Mouse (Mus musculus): ENCODE results near the gene Numb.

Gene Numb

DNA sequence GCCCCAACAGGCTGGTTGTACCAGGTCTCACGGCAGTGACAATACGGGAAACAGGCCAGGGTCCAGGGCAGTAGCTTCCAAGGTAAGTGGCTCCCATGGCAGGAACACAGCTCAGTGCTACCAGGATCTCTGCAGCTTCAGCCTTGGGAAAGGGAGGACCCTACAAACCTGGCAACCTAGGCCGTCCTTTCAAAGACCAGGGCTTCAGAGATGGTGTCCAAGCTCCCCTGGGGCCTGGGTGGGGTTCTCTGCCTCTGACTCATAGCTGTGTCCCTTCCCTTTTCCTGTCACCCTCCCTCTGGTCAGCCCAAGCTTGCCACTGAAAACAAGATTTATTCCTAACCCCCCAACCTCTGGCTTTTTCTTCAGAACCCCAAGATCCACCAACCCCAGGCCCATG lies 141.6 kb downstream of the Numb start:
- DNase-seq = no peak

DNA sequence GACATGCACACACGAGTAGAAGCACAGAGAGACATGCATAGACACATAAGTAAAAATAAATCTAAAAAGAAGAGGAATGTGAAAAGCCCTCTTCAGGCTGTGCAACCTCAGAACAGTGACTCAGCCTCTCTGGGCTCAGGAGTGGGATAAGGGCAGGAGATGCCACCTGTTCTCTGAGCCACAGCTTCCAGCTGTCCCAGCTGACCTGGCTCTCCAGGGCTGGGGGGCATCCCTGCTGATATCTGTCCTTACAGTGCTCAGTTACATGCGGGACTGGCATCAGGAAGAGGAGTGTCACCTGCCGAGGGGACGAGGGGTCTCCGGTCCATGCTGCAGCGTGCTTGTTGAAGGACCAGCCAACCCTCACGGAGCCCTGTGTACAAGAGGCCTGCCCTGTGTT lies 145.0 kb downstream of the Numb start:
- DNase-seq = no peak

DNA sequence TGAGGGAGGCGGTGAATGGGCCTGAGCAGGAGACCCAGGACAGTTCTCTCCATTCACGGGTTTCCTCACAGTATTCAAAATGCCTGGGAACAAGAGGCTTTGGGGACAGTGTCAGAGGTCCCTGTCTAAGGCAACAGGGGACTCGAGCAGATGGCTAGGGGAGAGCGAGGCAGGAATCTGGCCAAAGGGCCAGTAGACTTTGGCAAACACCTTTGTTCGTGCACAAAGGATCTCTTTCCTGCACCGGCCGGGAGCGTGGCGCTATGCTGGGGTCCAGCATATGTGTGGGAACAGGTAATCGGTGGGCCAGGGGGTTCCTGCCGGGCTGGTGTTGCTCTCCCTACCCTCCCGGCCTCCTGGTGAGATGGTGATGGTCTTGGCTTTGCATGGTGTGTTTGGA lies 146.1 kb downstream of the Numb start:
- DNase-seq = no peak

DNA sequence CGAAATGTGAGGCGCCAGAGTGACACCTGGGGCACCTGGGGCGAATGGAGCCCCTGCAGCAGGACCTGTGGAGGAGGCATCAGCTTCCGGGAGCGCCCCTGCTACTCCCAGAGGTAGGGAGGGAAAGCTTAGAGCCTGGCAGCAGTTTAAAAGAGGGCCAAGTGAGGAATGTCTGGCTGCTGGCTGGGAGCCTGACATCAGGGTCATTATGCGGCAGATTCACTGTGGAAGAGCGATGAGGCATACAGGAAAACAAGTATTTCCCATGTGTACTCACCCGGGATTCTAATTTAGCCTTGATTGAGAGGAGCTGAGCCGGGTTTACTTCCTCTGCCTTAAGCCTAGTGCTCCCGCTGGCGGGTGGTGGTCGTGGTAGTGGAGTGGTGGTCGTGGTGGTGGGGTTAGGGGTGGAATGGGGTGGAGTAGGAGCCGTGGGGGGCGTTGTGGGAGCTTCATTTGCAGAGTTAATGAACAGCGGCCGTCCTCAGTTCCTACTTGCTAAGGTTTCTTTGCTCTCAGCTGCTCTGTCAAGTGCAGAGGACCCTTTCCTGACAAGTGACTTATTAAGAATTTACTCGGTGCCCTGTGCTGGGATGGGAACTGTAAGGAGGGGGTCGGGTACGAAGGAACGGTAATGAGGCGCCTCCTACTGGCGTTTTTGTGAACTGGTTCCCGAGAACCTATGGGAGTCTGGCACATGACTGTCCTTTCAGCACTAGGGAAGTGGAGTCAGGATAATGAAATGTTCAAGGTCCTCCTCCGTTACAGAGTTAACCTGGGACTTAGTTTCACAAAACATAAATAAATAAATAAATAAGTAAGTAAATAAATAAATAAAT lies 151.1 kb downstream of the Numb start:
- peak; percentile 68 for DNase-seq

DNA sequence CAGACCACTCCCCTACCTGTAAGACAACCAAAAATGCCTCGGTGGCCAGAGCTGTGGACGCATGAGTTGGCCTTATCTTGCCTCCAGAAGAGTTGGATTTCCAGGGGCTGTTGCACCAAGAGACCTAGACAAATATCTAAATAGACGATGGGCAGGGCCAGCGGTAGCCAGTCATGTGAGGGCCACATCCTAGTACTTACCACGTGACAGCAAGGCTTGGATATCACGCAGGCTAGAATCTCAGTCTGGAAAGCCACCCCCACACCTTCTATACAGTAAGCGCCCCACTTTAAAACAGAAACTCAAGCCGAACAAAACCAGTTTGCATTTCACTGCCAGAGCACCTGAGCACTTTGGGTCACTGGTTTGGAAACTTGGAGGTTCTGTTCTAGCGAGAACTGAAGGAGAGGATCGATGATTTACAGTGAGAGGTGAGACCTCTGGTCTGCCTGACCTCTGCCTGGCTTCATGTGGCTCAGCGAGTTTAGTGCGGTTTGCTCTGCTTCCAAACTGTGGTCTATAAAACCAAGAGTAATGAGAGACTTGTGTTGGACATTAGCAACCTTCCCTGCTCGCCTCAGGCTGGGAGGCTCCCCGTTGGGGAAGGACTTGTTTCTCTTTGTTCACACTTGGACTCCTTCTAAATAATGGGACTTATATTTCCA lies 153.4 kb downstream of the Numb start:
- no peak for DNase-seq

DNA sequence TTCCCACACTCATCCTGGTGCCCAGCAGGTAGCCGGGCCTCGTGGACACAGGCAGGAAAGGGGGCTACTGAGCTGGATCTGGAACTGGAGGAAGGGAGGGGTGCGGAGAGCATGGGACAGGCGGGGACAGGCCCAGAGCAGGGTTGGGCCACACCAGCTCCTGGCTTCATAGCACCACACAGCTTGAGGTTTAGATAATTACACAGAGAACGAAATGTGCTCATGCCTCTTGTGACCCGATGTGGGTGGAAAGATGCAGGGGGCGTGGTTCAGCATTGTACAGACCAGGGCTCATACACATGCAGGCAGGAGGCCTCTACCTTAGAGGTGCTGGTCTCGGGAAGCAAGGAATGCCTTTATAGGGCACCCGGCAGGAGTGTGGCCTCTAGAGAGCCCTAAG lies 153.9 kb downstream of the Numb start:
- DNase-seq = no peak

DNA sequence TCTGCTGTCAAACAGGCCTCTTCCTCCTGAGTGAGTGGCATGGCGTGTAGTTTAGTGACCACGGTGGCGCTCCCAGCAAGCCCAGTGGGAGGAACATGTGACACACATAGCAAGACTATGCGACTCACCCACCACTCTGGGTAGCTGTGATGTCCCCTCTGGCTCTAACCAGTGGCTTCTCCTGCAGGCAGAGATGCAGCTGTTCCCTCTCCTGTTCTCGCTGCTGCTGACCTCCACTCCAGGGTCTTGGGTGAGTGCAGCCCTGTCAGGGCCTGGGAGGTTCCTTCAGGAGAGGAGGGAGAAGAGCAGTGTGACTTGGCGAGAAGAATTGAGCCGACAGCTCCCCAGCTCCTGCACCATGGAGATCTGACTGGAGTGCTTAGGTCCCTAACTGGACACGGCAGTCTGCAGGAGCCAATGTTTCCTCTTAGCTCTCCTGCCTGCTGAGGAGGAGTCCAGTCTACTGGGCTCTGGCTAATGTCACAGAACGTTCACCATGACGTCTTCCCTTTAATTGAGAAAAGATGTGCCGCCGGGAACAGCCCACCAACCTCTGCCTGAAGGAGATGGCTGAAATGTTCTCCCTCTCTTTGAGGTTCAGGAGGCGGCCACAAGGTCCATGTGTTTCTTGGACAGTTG lies 155.7 kb downstream of the Numb start:
- DNase-seq = no peak

DNA sequence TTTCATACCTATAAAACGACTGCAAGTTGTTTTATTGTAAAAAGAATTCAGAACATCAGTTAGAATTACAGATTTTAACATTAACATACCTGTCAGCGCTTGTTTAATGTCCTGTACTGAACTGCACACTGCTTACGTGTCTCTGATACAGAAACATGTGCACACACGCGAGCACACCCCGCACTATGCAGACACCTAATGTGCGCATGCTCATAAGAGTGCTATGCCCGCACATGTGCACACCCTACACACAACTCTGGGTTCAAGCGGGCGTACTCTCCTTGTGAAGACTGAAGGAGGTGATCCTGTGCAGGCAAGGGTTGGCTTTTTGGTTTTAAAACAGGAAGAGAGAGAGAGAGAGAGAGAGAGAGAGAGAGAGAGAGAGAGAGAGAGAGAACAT lies 157.2 kb downstream of the Numb start:
- no peak for DNase-seq

DNA sequence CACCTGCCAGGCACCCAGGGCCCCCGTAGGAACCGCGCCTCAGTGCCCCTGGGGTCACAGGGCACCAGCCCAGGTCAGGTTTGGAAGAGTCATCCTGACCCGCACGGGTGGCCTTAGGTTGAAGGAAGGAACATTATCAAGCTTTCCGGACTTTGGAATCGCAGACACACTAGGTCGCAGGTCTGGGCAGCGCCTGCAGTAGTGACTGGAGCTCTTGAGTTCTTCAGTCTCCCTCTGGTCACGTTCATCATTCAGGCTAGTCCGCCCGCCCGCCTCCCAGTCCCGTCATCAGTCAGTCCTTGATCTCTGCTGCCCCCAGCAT lies 157.7 kb downstream of the Numb start:
- no peak for DNase-seq

DNA sequence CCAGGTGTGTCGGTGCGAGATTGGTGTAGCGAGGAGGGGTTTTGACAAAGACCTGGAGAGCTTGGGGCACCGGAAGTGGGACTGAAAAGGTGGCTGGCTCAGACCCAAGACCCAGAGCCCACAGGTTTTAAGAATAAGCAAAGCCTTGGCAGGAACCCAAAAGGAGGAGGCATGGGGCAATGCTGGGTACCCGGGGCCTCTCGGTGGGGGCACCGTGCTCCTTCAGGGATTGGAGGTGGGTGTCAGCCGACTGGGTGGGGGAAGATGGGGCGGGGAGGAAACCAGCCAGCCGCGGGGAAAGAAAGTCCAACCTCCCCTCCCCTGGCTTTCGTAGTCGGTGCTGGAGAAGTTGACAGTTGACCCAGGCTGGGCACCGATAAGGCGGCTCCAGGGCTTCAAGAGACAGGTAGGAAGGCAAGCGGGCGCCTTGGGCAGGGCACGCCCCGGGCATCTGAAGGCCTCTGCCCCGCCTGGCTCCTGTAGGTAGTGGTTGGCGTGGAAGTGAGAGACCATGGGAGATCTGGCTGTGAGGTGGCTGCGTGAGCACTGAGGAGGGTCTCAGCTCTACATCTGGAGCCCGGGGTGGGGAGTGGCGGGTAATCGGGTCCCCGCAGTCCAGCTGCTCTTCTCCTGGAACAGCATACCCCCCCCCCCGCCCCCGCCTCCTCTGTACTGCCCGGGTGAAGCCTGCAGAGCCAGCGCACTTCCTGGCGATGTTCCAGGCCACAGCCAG lies 158.3 kb downstream of the Numb start, which contains the start of gene Papln:
Gene Papln, plus strand, starts transcription at position 324 of the 733 bp plus-strand sequence.
- DNase-seq = peak; percentile 42

DNA sequence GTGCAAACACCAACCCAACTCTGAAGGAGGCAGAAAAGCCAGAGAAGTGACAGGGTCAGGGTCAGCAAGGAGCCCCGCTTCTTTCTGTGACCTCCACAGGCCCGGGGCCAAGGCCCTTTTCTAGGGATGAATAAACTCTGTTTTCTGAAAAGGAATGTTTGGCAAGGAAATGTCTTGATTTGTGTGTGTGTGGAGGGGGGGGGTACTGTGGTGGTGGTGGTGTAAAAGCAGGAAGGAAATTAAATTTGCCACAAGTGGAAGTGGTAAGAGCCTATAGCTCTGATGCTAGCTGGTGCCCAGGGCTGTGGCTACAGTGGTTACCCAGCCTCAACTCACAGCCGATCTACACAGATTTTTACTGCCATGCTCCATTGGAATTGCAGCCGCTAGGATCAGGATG lies 159.0 kb downstream of the Numb start:
- DNase-seq = no peak

DNA sequence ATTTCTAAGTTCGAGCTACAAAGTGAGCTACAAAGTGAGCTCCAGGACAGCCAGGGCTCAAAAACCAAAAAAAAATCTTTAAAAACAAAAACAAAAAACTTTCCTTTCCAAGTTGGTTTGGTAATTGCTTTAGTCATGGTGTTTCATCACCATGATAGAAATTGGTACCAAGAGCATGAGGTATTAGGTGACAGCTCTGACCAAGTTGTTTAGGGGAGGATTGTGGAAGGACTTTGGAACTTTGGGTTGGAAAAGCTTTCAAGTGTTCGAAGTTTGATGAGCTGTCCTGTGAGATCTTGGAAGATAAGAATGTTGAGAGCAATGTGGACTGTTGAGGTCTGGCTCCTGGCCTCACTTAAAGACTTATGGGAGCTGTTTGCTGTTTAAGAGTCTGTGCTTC lies 161.5 kb downstream of the Numb start:
- no peak for DNase-seq

DNA sequence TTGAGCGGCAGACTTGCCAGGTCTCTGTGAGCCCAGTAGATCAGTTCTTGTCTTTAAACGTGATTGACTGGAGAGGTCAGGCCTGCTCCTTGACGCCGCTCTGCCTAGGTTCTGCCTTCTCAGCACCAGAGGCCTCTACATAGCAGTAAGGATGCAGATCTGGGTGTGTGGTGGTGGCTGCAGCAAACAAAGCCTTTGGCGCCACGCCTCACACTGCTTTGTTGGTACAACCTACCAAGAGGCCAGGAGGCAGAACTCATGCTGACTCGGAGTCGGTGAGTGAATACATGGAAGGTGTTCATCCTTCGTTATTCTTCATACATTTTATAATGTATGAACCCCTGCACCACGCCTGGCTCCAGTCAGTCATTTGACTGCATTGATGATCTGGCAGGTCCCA lies 163.0 kb downstream of the Numb start:
- DNase-seq = no peak

DNA sequence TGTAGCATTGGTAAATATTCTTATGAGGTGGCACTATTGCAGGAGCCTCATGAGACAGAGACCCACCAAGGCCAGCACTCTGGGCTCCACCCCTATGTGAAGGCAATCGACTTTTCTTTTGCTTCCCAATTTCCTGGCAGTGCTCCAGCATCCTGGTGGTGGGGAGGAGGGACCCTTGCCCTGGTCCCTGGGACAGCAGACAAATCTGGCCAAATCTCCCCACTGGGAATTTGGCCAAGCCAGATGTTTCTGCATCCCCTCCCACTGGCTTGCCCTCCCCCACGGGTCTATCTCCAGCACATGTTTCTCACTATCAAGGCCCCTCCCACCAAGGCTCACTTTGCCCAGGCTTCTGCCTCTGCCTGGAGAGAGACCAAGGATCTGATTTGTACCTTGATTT lies 169.2 kb downstream of the Numb start:
- DNase-seq = no peak

DNA sequence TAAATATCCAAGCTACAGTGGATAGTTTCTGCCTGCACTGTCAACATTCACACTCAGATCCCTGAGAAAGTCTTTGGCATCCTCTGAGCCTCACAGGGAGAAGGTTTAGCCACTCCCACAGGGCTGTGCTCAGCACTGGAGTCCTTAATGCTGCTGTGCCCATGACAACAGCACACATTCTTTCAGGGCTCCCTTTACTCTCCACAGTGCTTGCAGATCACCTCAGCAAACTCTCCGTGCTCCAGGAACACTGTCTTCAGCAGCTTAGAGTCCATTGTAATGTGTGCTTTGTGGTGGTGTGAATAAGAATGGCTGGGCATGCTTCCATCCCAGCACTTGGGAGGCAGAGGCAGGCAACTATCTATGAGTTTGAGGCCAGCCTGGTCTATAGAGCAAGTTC lies 172.5 kb downstream of the Numb start:
- no peak for DNase-seq
